Mouse (Mus musculus): Measurements from ENCODE around the gene Wnt7b.

DNA sequence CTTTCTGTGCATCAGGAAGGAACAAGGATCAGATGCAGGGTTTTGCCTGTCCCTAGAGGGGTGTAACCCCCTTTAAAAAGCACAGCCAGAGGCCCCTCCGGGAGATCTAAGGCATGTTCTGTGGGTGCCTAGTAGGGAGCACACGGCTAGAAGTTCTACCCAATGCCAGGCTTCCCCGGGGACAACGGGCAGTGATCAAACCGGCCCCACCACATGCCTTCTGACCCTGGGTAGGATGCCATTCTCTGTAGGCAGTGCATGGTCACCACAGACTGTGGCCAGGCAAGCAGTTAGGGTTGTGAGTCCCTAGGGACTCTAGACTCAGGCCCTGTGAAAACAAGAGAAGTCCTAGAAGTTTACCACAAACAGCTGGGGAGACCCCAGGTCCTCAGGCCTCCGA, 47.6 kb downstream of the Wnt7b start:
- no peak for TF ChIP-seq POLR2A (IDR thresholded peaks at IDR 0.05; ENCODE audit: control insufficient read depth, extremely low read depth, insufficient read depth, low read length, poor library complexity)
- no peak for TF ChIP-seq CTCF (IDR thresholded peaks at IDR 0.05; ENCODE audit: borderline replicate concordance, control insufficient read depth, extremely low read depth, insufficient read depth, low read length, poor library complexity)

Data from thymus, adult 2 months (tissue).